Mouse (Mus musculus) midbrain, postnatal 0 days (tissue): ENCODE measurements around the gene Col11a2. TPM values are rescaled to one million over a fixed set of nuclear protein-coding genes. Genes with fewer than 3 reads are reported as not detected.
A peak's percentile ranks its signal among the peaks of the same experiment; 100 is the strongest.

Experiments used
- ATAC-seq: fragments of 200-750 bp; cut with Nextera tagmentation; 2 replicates; pipeline ENCODE4 v1.8.0; 2017; ENCODE audit warnings: moderate number of reproducible peaks, mild to moderate bottlenecking, moderate TSS enrichment, moderate library complexity; ENCODE audit not compliant: low FRiP score
- DNase-seq: peaks from one replicate; pipeline ENCODE4 v3.0.0-alpha.2; 2015; ENCODE audit warnings: low spot score
- H3K27ac ChIP-seq: fragments of 300-500 bp; sonication (generic); 2 replicates; pipeline ENCODE4 v1.5.1; 2014; ENCODE audit warnings: low read depth, mild to moderate bottlenecking, low read length, mixed read lengths
- H3K27me3 ChIP-seq: fragments of 300-500 bp; sonication (generic); 2 replicates; pipeline ENCODE4 v1.6.1; 2014; ENCODE audit warnings: low read length, control low read depth, mixed read lengths; ENCODE audit not compliant: insufficient read depth
- H3K36me3 ChIP-seq: fragments of 300-500 bp; sonication (generic); 2 replicates; pipeline ENCODE4 v1.6.1; 2014; ENCODE audit warnings: low read length, control low read depth, mixed read lengths; ENCODE audit not compliant: insufficient read depth
- H3K4me1 ChIP-seq: fragments of 300-500 bp; sonication (generic); 2 replicates; pipeline ENCODE4 v1.6.1; 2014; ENCODE audit warnings: mild to moderate bottlenecking, control low read depth, antibody characterized with exemption, low read length, mixed read lengths; ENCODE audit not compliant: insufficient read depth
- H3K4me2 ChIP-seq: fragments of 300-500 bp; sonication (generic); 2 replicates; pipeline ENCODE4 v1.6.1; 2014; ENCODE audit warnings: low read depth, mild to moderate bottlenecking, low read length, mixed read lengths; ENCODE audit not compliant: poor library complexity, severe bottlenecking
- H3K4me3 ChIP-seq: fragments of 300-500 bp; sonication (generic); 2 replicates; pipeline ENCODE4 v1.5.1; 2014; ENCODE audit warnings: low read depth, mild to moderate bottlenecking, low read length, moderate library complexity
- H3K9ac ChIP-seq: fragments of 300-500 bp; sonication (generic); replicated peaks from 2 replicates; pipeline ENCODE4 v1.6.1; 2014; ENCODE audit warnings: mild to moderate bottlenecking, low read length, moderate library complexity, mixed read lengths; ENCODE audit not compliant: poor library complexity, severe bottlenecking
- H3K9me3 ChIP-seq: fragments of 300-500 bp; sonication (generic); 2 replicates; pipeline ENCODE4 v1.6.1; 2016; ENCODE audit warnings: low read length, control low read depth
- CTCF ChIP-seq: IDR thresholded peaks from 2 replicates; pipeline ENCODE4 v1.5.1; 2016; ENCODE audit warnings: antibody characterized with exemption, mild to moderate bottlenecking
- WGBS: fragments of 180-500 bp; shearing (Covaris S2); extraction: QIAGEN DNeasy Blood & Tissue Kit; methylation state at CpG from one replicate; pipeline ENCODE4 v1.1.7; 2014; 5-methylcytosine and 5-hydroxymethylcytosine counted together
- polyA plus RNA-seq: library from polyadenylated mRNA; unstranded; fragments of >200 nt; fragmentation: Nextera tagmentation; extraction: Ambion mirVana; gene quantifications from 2 replicates; pipeline ENCODE4 v1.2.1, GENCODE M21; 2015
- total RNA-seq: library from RNA; depleted of rRNA; stranded (reverse); fragments of >200 nt; gene quantifications from 2 replicates; pipeline ENCODE4 v1.2.3, GENCODE M21; 2014

Gene Col11a2
- total and polyA plus RNA-seq, 2 experiments from 2014 or later, result 4.6 to 17.9 TPM

DNA sequence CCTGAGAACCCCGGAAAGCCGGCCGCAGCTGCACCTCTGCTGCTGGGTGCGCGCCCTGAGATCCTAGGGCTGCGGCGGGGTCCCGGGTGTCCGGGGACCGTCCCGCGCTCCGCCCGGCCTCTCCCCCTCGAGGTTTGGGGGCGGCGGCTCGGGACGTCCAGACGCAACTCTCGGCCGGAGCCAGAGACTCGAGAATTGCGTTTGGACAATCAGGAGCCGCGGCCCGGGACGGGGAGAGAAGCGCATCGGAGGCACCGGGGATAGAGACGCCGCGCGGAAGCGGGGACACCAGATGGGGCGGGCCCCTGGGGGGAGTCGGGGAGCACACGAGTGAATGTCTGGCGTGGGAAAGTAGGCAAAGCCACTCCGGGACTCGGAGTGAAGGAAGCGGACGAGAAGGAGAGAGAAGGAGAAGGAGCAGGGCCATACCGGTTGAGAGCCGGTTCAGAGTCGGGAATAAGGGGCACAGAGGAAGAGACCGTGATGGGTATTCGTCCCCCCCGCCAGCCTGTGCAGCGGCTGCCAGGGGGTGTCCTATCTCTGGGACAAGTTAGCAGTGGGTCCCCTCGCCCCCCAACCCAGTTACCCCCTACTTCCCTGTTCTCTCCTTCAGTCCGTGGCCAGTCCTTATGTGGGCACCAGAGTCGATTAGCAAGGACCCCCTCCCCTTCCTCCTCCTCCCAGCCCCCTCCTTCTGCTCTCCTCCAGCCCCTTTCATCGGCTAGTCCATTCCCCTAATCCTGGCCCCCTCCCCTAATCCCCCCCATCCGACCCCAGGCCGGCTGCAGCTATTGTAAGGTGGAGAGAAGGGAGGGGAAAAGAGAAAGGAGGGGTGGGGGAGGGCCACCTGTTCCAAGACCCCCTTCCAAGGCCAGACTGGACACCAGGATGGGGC is 14.1 kb upstream of the Col11a2 start:
- TF ChIP-seq CTCF, result no peak

DNA sequence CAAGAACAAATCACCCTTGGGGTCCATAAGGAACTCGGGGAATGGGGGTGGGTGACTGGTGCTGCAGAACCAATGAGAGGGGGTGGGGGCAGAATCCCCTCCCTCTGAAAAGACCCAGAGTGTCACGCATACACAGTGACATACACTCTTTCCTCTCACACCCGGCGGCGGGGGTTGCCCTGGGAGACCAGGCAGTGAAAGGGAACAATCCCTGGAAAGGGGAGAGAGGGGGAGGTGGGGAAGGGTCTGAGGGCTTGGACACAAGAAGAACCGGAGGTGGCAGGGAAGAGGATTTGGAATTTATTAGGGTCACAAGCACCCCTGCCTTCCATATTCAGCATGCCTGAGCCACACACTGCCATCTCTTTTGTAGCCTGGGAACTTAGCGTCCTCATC is 13.5 kb upstream of the Col11a2 start:
- peak; percentile 74 for DNase-seq
- H3K9me3 ChIP-seq, result no peaks in the 10 kb centered on the region
- WGBS, result 2% methylated on average over 6 of the region's 7 CpGs
- H3K36me3 ChIP-seq, result peaks cover 25% of the 10 kb centered on the region
- peak overlapping the region; percentile 97 for H3K4me2 ChIP-seq
- peaks cover 34% of the 10 kb centered on the region; the same call in 1 of the 2 replicates for H3K4me1 ChIP-seq
- ATAC-seq, result no peak
- no peaks in the 10 kb centered on the region for H3K27me3 ChIP-seq
- H3K9ac ChIP-seq, result peak overlapping the region; percentile 93
- peak overlapping the region; percentile 74 for H3K4me3 ChIP-seq
- H3K27ac ChIP-seq, result peak overlapping the region; percentile 97
- no peak for TF ChIP-seq CTCF

More for the DNA sequence above, 14.1 kb upstream of the Col11a2 start:
- Histone ChIP-seq H3K9ac (peak overlapping the region; percentile 93), H3K4me3 (peak overlapping the region; percentile 74), H3K27me3 (no peaks in the 10 kb centered on the region), H3K36me3 (peaks cover 24% of the 10 kb centered on the region), H3K9me3 (no peaks in the 10 kb centered on the region), H3K4me1 (peaks cover 27% of the 10 kb centered on the region; the same call in 1 of the 2 replicates), H3K4me2 (peak overlapping the region; percentile 97), H3K27ac (peak overlapping the region; percentile 97)
- under 1% methylated on average over 48 of the region's 57 CpGs for WGBS
- ATAC-seq (peak; percentile 14; the same call in 1 of the 2 replicates), DNase-seq (peak; percentile 30)

DNA sequence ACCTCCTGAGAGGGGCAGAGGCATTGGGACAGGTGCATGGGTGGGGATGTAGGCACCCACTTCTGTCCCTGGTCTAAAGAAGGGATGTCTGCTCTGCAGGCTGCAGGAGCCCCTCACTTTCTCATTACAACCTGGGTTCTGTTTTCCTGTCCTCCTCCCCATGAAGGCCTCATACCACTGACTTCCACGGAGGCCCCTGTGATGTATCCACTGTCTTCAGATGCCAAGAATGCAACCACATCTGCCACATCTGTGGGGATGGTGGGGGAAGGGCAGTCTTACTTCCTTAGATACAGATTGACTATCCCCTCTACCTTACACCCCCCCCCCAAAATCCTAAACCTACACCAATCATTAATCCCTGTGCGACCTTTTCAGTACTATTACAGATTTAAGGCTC is 13.0 kb upstream of the Col11a2 start:
- no peak for DNase-seq
- no peak for ATAC-seq
- TF ChIP-seq CTCF, result no peak
- Histone ChIP-seq H3K4me2 (peak overlapping the region; percentile 97), H3K36me3 (peaks cover 20% of the 10 kb centered on the region), H3K9ac (no peak overlapping the region; the same call in 1 of the 2 replicates), H3K4me1 (peaks cover 35% of the 10 kb centered on the region; the same call in 1 of the 2 replicates), H3K27me3 (no peaks in the 10 kb centered on the region), H3K9me3 (no peaks in the 10 kb centered on the region), H3K4me3 (no peak overlapping the region), H3K27ac (peak overlapping the region; percentile 97; the same call in 1 of the 2 replicates)
- 8% methylated on average over 2 of the region's 2 CpGs for WGBS

DNA sequence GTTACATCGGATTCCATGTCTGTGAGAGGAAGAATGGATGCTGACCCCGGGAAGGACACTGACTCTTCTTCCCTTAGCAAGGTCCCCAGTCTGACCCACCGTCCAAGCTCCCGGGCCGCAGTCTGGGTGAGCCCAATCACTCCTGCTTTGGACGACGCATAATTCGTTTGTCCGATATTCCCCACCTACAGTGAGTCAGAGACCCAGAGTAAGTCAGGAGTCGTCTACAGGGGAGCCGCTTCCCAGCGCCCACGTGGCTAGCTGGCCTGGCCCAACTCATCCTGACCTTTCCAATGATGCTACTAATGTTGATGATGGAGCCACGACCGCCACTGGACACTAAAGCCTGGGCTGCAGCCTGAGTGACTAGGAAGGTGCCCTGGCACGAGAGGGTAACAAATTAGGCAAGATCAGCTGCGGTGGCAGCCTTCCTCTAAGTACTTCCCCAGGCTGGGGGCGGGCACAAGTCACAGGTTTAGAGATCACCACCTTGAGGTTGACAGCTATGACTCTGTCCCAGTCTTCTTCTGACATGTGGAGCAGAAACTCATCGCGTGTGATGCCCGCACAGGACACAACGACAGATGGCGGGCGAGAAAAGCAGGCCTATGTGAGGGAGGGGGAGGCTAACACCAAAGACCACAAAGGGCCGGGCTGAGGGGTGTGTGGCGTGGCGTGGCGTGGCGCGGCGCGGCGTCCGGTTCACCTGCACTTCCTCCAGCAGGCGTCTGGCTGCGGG is 12.2 kb upstream of the Col11a2 start:
- Histone ChIP-seq H3K4me2 (peak overlapping the region; percentile 97), H3K4me3 (peak overlapping the region; percentile 60), H3K27ac (peak overlapping the region; percentile 77), H3K4me1 (peaks cover 35% of the 10 kb centered on the region; the same call in 1 of the 2 replicates), H3K9ac (peak overlapping the region; percentile 64), H3K9me3 (no peaks in the 10 kb centered on the region), H3K27me3 (no peaks in the 10 kb centered on the region), H3K36me3 (peaks cover 16% of the 10 kb centered on the region)
- no peak for TF ChIP-seq CTCF
- DNase-seq (no peak), ATAC-seq (no peak)
- WGBS, result 5% methylated on average over 36 of the region's 36 CpGs

DNA sequence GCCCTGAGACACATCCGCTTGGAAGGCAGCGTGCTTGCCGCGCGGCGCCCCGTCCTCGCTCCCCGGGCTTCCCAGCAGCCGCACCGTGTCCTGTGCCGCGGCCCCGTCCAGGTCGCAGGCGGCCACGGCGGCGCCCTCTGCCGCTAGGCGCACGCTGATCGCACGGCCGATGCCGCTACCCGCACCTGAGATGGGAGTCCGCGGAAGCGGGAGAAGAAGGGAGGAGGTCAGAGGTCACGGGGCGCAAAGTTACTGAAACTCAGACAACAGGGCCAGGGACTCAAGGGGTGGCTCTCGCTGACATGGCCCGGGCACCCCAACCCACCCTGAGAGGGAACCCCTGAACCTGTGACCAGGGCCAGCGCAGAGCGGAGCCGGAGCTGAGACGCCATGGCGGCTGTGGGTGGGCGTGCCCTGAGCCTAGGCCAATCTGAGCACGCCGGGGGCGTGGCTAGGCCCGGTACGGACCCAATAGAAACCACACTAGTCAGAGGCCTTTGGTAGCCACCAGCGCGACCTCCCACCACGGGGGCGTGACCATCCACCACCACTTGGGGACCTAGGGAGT is 11.5 kb upstream of the Col11a2 start, which contains the start of gene H2-Ke6:
TSS of gene H2-Ke6 (minus strand) at position 405 of the 568 bp plus-strand sequence.
- no peaks in the 10 kb centered on the region for H3K9me3 ChIP-seq
- TF ChIP-seq CTCF, result no peak
- peaks cover 36% of the 10 kb centered on the region for H3K4me1 ChIP-seq
- peak within 1 kb of the TSS; percentile 64 for H3K9ac ChIP-seq
- H3K4me3 ChIP-seq, result peak within 1 kb of the TSS; percentile 60
- H3K4me2 ChIP-seq, result peak within 1 kb of the TSS; percentile 97
- no peaks in the 10 kb centered on the region for H3K27me3 ChIP-seq
- peaks cover 16% of the 10 kb centered on the region for H3K36me3 ChIP-seq
- peak within 1 kb of the TSS; percentile 77 for H3K27ac ChIP-seq
- 1% methylated on average over 49 of the region's 49 CpGs for WGBS
- ATAC-seq (peak; percentile 55), DNase-seq (peak; percentile 96)
